Mouse (Mus musculus) naive thymus-derived CD4-positive, alpha-beta T cell, adult 2 months (primary cell): Measurements from ENCODE around the gene Iqschfp.

Experiments used
- DNase-seq: peaks from one replicate; pipeline ENCODE4 v3.0.0-alpha.2; 2011; ENCODE audit warnings: low read depth

The Iqschfp gene

DNA sequence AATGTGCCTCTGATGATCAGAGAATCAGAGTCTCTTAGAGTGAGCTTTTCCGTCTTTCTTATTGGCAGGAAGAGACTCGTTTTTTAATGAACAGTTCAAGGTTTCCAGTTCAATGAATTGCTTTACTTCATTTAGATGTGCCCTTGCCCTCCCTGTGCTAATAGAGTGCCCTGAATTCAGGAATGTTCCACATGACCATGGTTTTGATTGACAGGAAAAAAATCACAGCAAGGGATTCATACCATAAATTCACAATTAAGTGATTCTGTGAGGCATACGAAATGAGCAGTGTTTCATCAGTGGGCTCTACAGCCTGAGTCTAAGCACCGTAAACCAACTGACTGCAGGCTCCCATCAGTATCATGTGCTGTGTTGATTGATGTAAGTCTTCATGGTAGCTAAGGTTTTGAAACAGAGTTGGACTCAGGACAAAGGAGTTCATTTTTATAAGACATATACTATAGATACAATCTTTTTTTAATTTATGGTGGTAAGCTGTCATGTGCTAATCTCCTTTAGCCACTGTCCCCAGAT, 312.0 kb downstream of the Iqschfp start:
- no peak for DNase-seq

GRCm38 (mm10) chr3:68210422-68210821, 318.4 kb downstream of the Iqschfp start:
- no peak for DNase-seq

DNA sequence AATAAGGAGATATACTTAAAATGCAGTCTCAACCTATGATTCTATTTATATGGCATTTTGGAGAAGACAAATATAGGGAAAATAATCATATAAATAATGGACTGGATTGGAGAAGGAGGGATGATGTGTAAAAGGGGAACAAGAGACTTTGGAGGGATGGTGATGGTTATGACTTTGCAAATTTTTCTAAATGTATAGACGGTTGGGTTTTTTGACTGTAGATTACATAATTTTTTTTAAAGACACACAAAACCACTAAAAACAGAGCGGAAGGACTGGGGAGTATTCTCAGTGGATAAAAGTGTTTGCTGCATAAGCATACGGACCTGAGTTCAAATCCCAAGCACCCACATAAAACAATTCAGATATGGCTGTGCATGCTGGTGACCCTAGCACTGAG, 329.4 kb downstream of the Iqschfp start:
- DNase-seq: no peak

DNA sequence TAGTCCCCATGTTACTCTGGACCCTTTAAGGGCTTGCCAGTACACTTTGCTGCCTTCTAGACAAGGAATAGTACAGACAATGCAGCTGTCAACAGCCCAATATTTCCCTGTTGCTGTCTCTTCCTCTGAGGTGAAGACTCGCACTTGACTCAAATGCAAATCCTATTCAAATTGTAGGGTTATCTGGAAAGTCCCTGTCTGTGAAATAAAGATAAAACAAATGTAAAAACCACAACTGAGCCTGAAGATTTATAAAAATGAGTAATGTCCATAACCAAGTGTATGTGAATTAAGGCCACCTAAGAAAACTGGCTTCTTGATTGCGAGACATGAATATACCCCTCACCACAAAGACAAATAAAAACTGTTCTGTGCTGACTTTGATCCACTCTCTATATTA, 347.9 kb downstream of the Iqschfp start:
- no peak for DNase-seq

- no peak for DNase-seq
These were observed 351.2 kb downstream of the Iqschfp start for GRCm38 (mm10) chr3:68243239-68243638.

GRCm38 (mm10) chr3:68246154-68246553, 354.1 kb downstream of the Iqschfp start:
- DNase-seq: no peak

DNA sequence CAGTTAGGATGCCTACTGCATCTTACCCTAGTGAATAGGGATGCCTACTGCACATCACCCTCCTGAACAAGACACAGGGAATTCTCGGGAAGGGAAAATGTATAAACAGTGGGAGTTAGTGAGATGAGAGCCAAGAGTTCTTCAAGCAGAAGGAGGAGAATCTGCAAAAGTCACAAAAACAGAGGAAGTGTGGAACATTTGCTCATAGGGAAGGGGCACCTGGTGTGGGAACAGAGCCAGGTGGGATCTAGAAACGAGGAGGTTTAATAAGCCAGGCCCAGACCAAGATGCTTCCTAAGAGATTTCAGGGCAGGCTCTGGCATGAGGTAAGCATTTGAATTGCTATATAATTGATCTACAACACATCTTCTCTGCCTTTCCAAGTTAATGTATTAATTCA, 358.6 kb downstream of the Iqschfp start:
- DNase-seq: no peak

DNA sequence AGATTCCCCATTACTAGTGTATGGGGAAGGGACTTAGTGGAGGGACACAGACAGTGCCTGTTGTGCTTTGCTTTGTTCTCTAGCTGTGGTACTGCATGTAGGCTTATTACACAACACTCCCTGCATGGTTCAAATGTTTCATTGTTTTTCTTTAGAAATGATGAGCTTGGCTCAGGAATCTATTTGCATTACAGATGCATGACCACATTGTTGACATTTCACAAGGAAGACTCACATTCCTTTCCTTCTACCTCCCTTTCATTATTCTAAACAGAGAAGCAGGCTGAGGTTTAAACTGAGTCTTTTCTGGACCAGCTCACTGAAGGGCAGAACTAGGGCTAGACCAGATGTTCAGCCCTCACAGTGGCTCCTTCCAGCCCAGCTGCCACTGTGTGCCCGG, 360.3 kb downstream of the Iqschfp start:
- DNase-seq: no peak

DNA sequence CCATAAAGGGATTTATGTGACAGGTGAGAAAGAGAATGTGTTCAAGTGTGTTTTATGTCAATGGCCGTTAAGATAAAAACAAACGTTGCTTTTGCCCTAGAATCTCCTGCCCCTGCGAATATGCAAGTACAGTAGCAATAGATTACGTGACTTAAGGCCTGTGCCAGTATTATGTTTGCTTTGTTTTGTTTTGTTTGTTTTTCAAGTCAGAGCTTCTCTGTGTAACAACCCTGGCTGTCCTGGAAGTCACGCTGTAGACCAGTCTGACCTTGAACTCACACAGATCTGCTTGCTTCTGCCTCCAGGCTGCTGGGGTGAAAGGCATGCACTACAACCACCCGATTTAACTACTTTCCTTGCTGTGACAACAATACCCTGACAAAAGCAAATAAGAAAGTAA, 370.3 kb downstream of the Iqschfp start:
- DNase-seq: no peak

DNA sequence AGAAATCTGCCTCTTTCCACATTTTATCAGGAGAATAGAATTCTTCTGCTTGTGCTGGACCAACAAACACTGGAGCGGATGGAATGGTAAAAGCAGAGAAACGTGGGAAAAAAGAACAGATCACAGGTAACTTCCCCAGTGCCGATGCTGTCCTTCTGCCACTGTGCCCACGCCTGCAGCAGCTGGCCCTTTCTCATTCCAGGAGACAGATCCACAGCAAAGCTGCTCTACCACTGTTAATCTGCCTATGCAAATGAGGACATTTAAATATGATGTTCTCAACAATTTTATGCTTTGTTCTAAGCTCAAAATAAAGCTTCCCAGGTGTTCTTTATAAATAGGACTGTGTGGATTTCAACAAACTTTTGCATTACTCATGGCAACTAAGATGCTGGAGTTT, 375.9 kb downstream of the Iqschfp start:
- no peak for DNase-seq

- DNase-seq: no peak
These were observed 377.2 kb downstream of the Iqschfp start for GRCm38 (mm10) chr3:68269251-68269650.

DNA sequence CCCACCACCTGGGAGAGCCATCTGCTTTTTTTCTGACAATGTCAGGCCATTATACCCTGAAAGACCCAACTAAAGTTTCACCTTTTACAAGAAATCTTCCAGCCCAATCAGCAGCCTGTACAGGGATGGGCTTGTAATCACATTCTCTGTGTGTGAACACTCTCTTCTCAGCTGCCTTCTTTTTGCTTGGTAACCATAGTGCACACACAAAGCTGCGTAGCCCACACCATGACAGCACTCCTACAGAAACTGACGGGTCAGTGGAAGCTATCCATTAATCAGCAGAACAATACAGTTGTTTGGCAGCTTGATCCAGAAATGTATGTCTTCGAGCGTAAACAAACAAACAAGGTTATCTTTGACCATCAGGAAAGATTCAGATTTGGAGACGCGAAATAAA, 378.2 kb downstream of the Iqschfp start:
- no peak for DNase-seq

- no peak for DNase-seq
These were observed 379.4 kb downstream of the Iqschfp start for GRCm38 (mm10) chr3:68271457-68271856.

DNA sequence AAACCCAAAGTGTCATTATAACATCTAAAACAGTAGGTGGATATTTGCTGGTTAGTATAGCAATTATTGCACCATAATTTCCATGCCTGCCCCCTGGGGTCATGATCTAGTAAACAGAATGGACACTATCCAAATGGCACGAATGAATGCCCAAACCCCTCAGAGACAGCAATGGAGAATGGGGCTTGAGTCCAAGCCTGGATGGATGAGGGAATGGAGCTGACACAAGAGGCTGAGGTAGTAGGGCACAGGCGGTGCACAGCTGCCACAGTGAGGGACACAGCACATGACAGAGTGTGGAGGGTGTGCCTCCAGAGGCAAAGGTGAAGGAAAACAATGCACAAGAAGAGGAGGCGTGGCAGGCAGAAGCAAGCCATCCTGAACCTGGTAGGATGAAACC, 379.8 kb downstream of the Iqschfp start:
- no peak for DNase-seq

DNA sequence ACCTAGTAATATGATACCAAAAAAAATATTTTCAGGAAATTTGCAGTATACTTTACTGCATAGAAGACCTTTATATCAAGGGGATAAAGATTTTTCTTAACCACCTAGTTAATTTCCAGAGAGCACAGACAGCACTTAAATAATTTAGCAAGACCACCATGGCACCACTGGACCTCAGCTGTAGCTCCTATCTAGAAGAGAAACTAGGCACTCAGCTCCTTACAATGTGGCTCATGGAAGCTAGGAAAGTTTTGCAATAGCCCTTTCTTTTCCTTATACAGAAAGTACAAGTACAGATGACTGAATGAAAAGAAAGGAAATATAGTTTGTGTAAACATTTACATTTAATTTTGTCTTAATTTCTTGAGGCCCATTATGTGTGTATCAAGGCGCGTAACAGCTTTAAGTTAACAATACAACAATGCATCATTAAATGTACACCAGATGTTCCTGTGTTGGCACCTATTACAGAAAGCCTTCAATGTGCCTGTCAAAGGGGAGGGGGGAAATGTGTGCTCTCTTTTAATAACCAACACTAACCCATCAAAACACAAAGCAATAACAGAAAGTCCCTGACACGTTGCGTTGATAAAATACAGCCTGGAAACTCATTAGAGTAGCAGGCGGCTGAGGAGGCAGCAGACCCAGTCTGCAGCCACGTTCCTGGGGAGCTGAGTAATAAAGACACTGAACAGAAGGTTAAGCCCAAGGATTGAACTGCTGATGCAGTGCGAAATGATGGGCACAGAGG, 391.0 kb downstream of the Iqschfp start:
- DNase-seq: no peak

DNA sequence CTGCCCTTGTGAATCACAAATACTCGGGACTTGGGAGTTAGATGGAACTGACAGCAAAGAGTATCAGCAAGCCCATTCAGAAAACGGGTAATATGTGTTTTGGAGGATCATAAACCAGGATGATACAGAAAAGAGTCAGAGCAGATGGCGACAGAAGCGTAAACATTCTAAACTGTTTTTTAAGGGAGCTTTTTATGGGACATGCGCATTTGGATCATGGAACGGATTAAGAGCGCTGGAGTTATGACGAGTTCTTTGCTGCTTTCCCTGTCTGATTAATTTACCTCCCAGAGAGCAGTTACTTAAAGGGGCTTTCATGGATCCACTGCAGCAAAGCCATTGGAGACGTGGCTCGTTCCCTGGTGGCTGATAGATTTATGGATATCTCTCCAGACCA, 391.6 kb downstream of the Iqschfp start:
- no peak for DNase-seq

- DNase-seq: no peak
These were observed 392.5 kb downstream of the Iqschfp start for GRCm38 (mm10) chr3:68284500-68284899.

DNA sequence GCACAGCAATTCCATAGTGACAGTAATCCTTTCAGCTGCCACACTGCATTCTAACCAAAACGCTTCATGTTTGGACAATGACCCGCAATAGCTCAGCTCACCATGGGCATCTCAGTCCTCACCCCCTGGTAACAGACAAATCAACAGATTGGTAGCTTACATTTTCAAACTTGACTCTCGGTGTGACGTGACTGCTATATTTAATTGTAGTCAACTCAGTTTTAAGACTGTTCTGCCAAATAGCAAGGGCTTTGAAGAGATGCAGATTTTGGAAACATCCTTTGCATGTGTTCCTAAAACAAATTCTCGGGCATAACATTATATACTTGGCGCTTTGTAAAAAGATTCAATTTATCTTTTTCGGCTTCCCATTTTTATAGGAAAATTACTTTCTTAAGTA, 404.7 kb downstream of the Iqschfp start:
- DNase-seq: no peak

- DNase-seq: no peak
These were observed 413.6 kb downstream of the Iqschfp start for GRCm38 (mm10) chr3:68305647-68306046.

DNA sequence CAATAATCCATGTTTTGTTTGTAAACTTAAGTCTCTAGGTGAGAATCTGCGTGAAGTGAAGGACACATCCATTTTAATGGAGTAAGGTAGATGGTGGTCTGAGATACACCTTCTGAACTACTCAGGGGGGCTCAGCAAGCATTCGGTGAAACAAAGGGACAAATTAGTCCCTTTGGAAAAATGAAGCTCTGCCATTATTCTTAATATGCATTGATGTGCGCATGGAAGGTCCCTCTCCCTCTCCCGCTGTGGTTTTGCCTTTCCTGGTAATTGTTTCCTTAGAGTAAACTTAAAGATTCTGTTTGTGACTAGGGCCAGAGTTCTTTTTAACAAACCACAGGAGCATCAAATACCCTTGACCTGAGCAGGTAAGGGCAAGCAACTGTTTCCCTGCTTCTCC, 414.7 kb downstream of the Iqschfp start:
- DNase-seq: no peak

GRCm38 (mm10) chr3:68325575-68325974, 433.5 kb downstream of the Iqschfp start:
- no peak for DNase-seq

DNA sequence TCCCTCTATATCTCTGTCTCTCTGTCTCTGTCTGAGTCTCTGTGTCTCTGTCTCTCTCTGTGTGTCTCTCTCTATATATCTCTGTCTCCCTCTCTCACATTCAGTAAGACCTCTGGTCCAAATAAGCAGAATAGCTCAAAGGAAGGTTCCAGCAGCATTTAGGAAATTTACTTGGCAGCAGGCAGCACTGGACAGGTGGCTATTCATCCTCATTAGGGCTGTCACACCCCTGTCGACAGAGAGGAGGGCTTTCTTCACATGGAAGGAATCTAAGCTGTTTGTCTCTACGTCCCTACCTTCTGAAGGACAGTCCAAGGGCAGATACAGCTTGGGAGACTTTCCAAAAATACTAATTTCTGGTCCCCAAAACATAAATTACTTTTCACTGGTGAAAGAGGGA, 440.5 kb downstream of the Iqschfp start:
- DNase-seq: no peak

DNA sequence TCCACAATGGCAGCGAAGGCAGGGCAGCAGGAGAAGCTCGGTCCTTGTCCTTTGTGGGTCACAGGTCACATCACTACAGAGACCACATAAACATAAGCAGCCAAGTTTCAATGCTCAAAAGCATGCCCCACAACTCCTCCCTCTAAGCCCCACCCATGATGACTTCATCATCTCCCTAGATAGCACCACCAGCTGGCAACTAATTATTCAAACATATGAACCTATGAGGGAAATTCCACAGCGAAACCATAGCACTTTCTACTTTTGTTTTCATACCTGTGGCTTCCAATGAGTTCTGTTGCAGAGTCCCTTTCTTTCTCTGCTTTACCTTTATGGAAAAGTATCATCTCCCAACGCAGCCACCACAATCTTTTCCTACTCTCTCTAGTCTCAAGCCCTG, 443.5 kb downstream of the Iqschfp start:
- no peak for DNase-seq

GRCm38 (mm10) chr3:68350624-68351023, 458.6 kb downstream of the Iqschfp start:
- DNase-seq: no peak
